Mouse (Mus musculus): ENCODE results near the gene Gm20708. TPM values are rescaled to one million over a fixed set of nuclear protein-coding genes. Genes with fewer than 3 reads are reported as not detected.

The Gm20708 gene
- polyA plus RNA-seq, 1 experiment from 2014 or later = 1.6 TPM

DNA sequence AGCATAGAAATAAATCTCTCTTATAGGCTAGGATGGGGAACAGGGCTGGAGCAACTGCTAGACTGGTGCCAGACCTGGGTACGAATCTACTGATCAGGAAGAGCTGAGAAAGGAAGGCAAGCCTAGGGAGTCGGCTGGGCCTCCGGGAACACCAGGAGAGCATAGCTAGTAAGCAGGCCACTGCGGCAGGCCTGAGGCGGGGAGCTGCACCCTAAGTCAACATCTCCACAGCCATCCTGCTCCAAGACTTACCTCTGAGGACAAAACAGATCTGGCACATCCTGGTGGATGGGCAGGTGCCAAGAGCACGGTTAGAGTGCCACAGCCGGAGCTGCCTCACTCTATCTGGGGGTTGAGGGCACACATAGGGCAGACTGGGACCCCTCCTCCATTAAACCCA is 10.7 kb downstream of the Gm20708 start:
- no peak overlapping the region for H3K9ac ChIP-seq
- H3K4me1 ChIP-seq (replicated peaks) = peaks cover 34% of the 10 kb centered on the region
- no peak overlapping the region for H3K4me2 ChIP-seq
- no peaks in the 10 kb centered on the region for H3K36me3 ChIP-seq
- H3K27ac ChIP-seq (replicated peaks) = no peak overlapping the region
- no peak for ATAC-seq (ENCODE audit: low read depth)
- no peaks in the 10 kb centered on the region for H3K27me3 ChIP-seq
- WGBS = 92% methylated on average over 7 of the region's 7 CpGs
- no peak overlapping the region for H3K4me3 ChIP-seq
- no peaks in the 10 kb centered on the region for H3K9me3 ChIP-seq

DNA sequence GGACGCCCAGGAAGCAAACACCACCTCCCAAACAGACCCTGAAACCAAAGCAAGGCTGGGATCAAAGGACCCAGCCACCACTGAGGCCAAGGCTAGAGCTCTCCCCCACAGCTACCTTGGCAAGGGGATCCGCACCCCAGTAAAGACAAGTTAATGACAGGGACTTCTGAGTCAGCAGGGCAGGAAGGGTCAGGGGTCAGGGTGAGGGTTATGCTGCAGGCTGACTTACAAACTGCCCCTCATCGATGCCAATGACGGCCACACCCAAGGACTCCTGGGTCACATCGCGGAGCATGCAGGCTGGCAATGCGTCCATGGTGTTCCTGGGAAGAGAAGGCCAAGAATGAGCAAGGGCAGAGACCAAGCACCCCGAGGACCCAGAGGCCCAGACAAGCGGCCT is 12.4 kb downstream of the Gm20708 start:
- Histone ChIP-seq H3K27me3 (no peaks in the 10 kb centered on the region), H3K27ac (replicated peaks) (no peak overlapping the region), H3K36me3 (no peaks in the 10 kb centered on the region), H3K9me3 (no peaks in the 10 kb centered on the region), H3K4me1 (replicated peaks) (peaks cover 50% of the 10 kb centered on the region), H3K9ac (no peak overlapping the region), H3K4me2 (no peak overlapping the region), H3K4me3 (no peak overlapping the region)
- no peak for ATAC-seq (ENCODE audit: low read depth)
- WGBS = 88% methylated on average over 9 of the region's 9 CpGs

DNA sequence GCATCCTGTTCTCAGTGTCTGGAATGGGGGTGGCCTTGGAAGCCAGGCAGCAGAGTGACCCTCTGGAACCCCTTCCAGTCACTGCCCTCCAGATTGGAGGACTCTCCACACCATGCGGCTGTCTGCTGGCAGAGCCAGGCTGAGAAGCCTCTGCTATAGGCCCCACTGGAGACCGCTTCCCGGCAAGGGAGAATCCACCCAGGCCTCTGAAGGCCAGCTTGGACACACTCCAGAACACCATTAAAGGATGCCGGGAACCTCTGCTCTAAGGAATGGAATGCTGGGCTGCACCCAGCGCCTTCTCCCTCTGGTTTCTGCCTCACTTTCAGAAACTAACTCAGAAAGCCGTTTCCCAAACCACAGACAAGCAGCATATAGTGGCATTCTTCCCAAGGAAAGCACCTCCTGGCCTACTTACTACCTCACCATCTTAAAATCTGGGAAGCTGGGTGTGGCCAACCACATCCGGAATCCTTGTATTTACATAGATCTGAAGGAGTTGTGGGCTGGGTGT is 13.3 kb downstream of the Gm20708 start:
- ATAC-seq (ENCODE audit: low read depth) = no peak
- Histone ChIP-seq H3K4me1 (replicated peaks) (peaks cover 57% of the 10 kb centered on the region), H3K36me3 (no peaks in the 10 kb centered on the region), H3K27ac (replicated peaks) (peak overlapping the region; percentile 33; the same call in 1 of the 2 replicates), H3K4me2 (no peak overlapping the region), H3K9ac (no peak overlapping the region), H3K4me3 (no peak overlapping the region), H3K9me3 (no peaks in the 10 kb centered on the region), H3K27me3 (no peaks in the 10 kb centered on the region)
- WGBS = 78% methylated on average over 7 of the region's 7 CpGs

DNA sequence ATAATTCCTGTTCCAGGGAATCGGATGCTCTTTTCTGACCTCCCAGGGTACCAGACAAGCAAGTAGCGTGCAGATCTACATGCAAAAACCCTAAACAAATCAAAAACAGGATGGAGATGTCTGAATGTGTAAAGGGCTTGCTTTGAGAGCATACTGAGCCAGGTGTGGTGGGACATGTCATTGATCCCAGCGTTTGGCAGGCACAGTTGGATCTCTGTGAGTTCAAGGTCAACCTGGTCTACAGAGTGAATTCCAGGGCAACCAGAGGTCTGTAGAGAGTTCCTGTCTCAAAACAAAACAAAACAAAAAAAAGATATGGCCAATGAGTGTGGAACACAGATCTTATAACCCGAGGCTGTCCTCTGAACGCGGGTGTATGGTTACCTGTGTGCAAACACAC is 13.9 kb downstream of the Gm20708 start:
- Histone ChIP-seq H3K4me3 (no peak overlapping the region), H3K27ac (replicated peaks) (no peak overlapping the region), H3K9ac (no peak overlapping the region), H3K9me3 (no peaks in the 10 kb centered on the region), H3K4me2 (no peak overlapping the region), H3K36me3 (no peaks in the 10 kb centered on the region), H3K4me1 (replicated peaks) (peaks cover 63% of the 10 kb centered on the region), H3K27me3 (no peaks in the 10 kb centered on the region)
- WGBS = 97% methylated on average over 6 of the region's 6 CpGs
- ATAC-seq (ENCODE audit: low read depth) = no peak

DNA sequence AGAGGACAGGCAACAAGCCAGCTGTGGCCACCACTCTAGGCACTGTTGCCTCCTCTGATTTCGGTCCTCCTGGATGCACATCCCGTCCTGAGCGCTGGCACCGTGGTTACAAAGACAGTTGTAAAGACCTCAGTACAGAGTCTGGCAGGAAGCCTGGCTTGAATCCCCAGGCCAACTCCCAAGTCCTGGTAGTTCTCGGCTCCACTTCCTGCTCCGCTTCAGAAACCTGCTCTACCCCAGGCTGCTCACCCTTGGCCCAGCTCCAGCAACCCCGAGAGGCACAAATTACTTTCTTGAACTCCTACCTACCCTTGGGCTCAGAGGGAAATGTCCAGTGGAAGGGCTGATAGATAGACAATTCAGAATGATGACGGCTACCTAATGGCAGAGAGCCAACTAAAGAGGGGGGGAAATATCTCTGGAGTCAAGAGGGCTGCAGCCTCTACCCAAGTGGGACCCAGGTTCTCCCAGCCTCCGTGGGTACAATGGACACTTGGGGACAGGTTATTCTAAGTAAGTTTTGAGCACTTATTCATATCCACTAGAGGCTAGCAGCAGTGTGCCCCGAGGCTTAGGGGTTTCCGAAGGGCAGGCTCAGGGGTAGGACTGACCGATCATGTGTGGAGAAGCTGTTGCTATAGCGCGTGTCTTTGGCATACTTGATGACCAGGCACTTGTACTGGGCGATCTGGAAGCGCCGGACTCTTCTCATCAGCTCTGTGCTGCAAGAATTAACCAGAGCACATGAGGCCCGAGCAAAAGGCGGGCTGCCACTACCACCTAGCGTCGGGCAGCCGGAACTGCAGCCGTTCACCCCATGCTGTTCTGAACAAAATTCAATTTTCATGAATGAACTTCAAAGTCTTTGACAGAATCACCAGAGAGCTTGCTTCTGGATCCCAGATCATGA is 14.8 kb downstream of the Gm20708 start:
- Histone ChIP-seq H3K4me2 (peak overlapping the region; percentile 75), H3K9ac (peak overlapping the region; percentile 59), H3K4me1 (replicated peaks) (peaks cover 68% of the 10 kb centered on the region), H3K4me3 (peak overlapping the region; percentile 42), H3K27ac (replicated peaks) (no peak overlapping the region), H3K36me3 (no peaks in the 10 kb centered on the region), H3K27me3 (no peaks in the 10 kb centered on the region), H3K9me3 (no peaks in the 10 kb centered on the region)
- ATAC-seq (ENCODE audit: low read depth) = peak; percentile 81
- WGBS = 23% methylated on average over 23 of the region's 23 CpGs

DNA sequence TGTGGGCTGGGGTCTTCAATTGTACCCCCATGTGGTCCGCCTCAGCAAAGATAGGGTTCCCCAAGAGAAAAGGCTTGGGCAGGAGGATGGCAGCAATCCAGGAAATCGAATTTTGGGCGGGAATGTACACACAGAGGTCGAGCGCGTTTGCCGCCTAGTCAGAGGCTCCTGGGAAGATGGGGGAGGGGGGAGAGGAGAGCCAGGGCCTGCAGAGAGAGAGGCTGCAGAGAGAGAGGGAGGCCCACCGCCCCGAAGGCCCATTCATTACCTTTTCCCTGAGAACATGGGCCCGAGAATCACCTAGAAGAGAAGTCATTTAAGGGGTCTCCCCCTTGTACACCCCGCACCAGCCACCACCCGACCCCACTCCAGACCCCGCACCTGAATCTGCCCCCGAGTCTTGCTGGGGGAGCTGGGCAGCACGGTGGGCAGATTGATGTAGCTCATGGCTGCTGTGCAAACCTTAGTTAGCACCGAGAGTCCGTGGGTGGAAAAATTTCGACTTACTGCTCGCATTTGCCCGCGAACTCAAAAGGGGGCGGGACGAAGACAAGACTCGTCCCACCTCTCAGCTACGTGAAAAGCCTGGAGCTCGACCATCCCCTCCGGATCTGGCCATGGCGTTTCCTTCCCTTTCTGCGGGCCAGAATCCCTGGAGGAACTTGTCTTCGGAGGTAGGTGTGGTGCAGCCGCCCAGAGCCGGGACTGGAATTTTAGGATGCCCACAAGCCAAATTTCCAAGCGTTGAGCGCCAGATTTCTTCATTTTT is 16.0 kb downstream of the Gm20708 start, which contains the start of the genes Afmid and Tk1:
Gene Afmid, plus strand, starts transcription at position 592 of the 769 bp plus-strand sequence.
Gene Tk1, minus strand, starts transcription at position 760 of the 769 bp plus-strand sequence.
- Histone ChIP-seq H3K4me1 (replicated peaks) (peaks cover 75% of the 10 kb centered on the region), H3K27me3 (no peaks in the 10 kb centered on the region), H3K36me3 (no peaks in the 10 kb centered on the region), H3K9me3 (no peaks in the 10 kb centered on the region), H3K4me3 (peak within 1 kb of the TSS; percentile 42), H3K27ac (replicated peaks) (peak within 1 kb of the TSS; percentile 49), H3K9ac (peak within 1 kb of the TSS; percentile 71), H3K4me2 (peak within 1 kb of the TSS; percentile 75)
- peak; percentile 42; the same call in 1 of the 2 replicates for ATAC-seq (ENCODE audit: low read depth)
- under 1% methylated on average over 34 of the region's 34 CpGs for WGBS

DNA sequence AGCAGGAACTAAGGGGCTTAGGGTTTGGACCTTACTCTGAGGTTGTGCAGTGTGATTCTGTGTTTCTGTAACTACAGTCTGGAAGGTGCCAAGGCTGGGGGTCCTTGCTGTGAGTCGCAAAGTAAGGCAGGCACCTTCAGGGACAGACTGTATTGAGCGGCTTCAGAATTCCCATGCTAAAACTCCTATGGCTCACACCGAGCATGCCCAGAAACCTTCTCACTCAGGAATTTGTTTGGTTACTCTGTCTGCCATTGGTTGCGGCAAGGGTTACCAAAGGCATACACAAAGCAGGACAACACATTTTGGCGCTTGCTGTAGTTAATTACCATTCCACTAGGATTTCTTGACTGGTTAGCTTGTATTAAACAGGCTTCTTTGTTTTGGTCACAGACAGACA is 16.7 kb downstream of the Gm20708 start:
- ATAC-seq (ENCODE audit: low read depth) = no peak
- no peaks in the 10 kb centered on the region for H3K27me3 ChIP-seq
- H3K4me1 ChIP-seq (replicated peaks) = peaks cover 80% of the 10 kb centered on the region
- peak overlapping the region; percentile 42 for H3K4me3 ChIP-seq
- H3K4me2 ChIP-seq = peak overlapping the region; percentile 75
- no peak overlapping the region for H3K27ac ChIP-seq (replicated peaks)
- 16% methylated on average over 5 of the region's 5 CpGs for WGBS
- no peaks in the 10 kb centered on the region for H3K9me3 ChIP-seq
- H3K36me3 ChIP-seq = no peaks in the 10 kb centered on the region
- H3K9ac ChIP-seq = peak overlapping the region; percentile 71

DNA sequence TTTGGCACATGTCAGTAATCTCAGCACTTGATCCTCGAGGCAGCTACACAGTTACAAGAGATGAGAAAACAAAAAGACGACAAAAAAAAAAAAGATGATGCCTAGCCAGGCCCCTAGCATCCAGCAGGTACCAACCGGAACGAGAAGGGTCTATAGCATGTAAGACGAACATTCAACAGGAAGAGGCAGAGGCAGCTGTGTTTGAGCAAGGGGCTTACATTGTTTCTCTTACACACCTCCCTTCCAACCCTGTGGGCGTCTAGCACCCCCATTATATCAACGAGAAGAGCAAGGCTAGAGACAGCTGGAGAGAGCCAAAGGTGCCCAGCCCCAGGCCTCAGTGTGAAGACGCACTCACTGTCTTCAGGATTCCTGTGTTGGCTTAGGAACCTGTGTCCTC is 17.4 kb downstream of the Gm20708 start:
- H3K4me1 ChIP-seq (replicated peaks) = peaks cover 81% of the 10 kb centered on the region

DNA sequence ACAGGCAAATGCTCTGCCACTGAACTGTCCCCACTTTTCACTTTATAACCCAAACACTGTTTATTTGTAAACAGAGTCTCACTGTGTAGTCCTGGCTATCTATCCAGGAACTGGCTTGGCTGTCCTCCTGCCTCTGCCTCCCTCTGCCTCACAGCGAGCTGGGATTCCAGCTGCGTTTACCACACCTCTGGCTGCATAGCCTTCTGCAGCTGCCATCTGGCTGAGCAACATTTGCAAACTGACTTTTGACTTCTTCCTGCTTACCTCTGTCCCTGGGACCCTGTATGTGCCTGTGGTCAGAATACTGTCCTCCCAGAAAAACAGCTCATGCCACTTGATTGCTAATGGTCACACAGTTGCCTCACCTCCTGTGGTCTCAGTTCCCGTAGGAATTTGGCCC is 17.9 kb downstream of the Gm20708 start:
- peaks cover 84% of the 10 kb centered on the region for H3K4me1 ChIP-seq (replicated peaks)
- no peaks in the 10 kb centered on the region for H3K27me3 ChIP-seq
- WGBS = 57% methylated on average over 3 of the region's 3 CpGs
- H3K4me3 ChIP-seq = no peak overlapping the region
- H3K4me2 ChIP-seq = no peak overlapping the region
- no peak overlapping the region; the same call in 1 of the 2 replicates for H3K9ac ChIP-seq
- no peak for ATAC-seq (ENCODE audit: low read depth)
- no peak overlapping the region for H3K27ac ChIP-seq (replicated peaks)
- H3K9me3 ChIP-seq = no peaks in the 10 kb centered on the region
- no peaks in the 10 kb centered on the region for H3K36me3 ChIP-seq

More for the DNA sequence above, 17.4 kb downstream of the Gm20708 start:
- no peak overlapping the region for H3K9ac ChIP-seq
- H3K27ac ChIP-seq (replicated peaks) = no peak overlapping the region
- no peaks in the 10 kb centered on the region for H3K36me3 ChIP-seq
- no peak overlapping the region for H3K4me2 ChIP-seq
- H3K27me3 ChIP-seq = no peaks in the 10 kb centered on the region
- H3K4me3 ChIP-seq = no peak overlapping the region
- ATAC-seq (ENCODE audit: low read depth) = no peak
- H3K9me3 ChIP-seq = no peaks in the 10 kb centered on the region
- 74% methylated on average over 8 of the region's 8 CpGs for WGBS

DNA sequence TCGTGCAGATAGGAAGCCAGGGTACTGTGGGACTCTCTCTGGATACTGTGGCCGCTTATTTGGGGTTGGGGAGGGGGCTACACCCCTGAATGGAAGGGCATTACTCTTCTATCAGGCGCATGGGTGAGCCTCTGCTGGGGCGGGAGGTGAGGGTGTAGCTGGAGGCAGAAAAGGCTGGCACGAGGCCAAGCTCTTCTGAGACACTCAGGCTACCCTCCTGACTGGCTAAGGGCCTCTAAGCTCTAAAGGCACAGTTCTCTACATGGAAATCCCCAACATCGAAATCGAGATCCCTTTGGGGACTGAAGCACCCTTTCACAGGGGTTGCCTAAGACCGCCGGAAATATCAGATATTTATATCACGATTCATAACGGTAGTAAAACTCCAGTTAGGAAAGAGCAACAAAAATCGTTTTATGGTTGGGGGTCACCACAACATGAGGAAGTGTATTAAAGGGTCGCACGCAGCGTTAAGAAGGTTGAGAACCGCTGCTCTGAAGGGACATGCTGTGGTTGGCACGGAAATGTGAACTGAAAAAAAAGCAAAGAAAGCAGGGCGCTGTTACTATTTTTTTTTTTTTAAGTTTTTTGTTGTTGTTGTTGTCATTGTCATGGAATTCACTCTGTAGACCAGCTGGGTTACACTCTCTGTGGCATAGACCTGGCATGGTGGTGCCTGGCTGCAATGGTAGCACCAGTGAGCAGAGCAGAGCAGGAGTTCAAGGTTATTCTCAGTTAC is 18.9 kb downstream of the Gm20708 start:
- no peak overlapping the region for H3K4me2 ChIP-seq
- H3K9me3 ChIP-seq = no peaks in the 10 kb centered on the region
- peaks cover 79% of the 10 kb centered on the region for H3K4me1 ChIP-seq (replicated peaks)
- peak overlapping the region; percentile 50; the same call in 1 of the 2 replicates for H3K27ac ChIP-seq (replicated peaks)
- no peak for ATAC-seq (ENCODE audit: low read depth)
- H3K27me3 ChIP-seq = no peaks in the 10 kb centered on the region
- WGBS = 74% methylated on average over 18 of the region's 18 CpGs
- no peak overlapping the region; the same call in none of the 2 replicates for H3K9ac ChIP-seq
- H3K36me3 ChIP-seq = no peaks in the 10 kb centered on the region
- H3K4me3 ChIP-seq = no peak overlapping the region

DNA sequence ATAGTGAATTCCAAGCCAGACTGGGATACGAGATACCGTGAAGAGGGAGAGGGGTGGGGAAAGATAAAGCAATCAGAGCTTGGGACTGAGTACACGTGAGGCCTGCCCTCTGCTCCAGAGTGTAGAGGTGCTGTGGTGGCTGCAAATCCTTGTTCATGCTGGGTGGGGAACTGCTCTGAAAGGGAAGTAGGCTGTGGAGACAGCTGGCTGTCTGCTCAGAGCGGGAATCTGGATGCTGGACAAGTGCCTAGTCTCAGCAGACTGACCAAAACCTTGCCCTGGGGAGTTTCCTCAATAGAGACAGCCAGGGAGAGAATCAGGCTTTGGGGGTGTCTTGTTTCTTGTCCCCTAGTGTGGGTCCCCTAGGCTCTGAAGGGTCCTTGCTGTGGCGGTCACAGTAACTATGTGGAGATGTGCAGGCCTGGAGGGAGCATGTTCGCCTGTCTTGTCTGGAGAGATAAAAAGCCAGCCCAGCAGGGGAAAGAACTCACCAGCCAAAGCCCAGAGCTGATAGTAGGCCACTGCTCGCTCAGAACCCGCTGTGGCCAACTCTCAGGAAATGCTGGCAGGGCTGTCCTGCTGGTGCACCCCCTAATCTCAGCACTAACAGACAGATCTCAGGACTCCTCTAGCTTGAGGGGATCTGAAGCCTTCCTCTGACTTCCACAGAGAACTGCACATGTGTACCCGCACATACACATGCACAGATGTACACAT is 19.6 kb downstream of the Gm20708 start:
- Histone ChIP-seq H3K9me3 (no peaks in the 10 kb centered on the region), H3K4me2 (no peak overlapping the region), H3K27me3 (no peaks in the 10 kb centered on the region), H3K4me3 (no peak overlapping the region), H3K4me1 (replicated peaks) (peaks cover 72% of the 10 kb centered on the region), H3K36me3 (no peaks in the 10 kb centered on the region), H3K9ac (0 out of 2 replicates have a peak overlapping the region, but pooled peaks have one; percentile 0), H3K27ac (replicated peaks) (peak overlapping the region; percentile 50; the same call in 1 of the 2 replicates)
- no peak for ATAC-seq (ENCODE audit: low read depth)
- 51% methylated on average over 9 of the region's 9 CpGs for WGBS

Data from neural tube, embryonic 13.5 days (tissue).